Mouse (Mus musculus) MEL-GATA-1-ER (cell line): Measurements from ENCODE around the gene Prima1.

Experiments
- DNase-seq: peaks from one replicate; pipeline ENCODE4 v3.0.0-alpha.2; 2012; ENCODE audit warnings: low read depth; ENCODE audit errors: extremely low read depth

The Prima1 gene

GRCm38 (mm10) chr12:103242083-103242581, at the start of gene Prima1:
Gene Prima1, minus strand, starts transcription at chr12:103242150.
- no peak for DNase-seq

GRCm38 (mm10) chr12:103287276-103287675, 45.3 kb upstream of the Prima1 start:
- DNase-seq: no peak

- no peak for DNase-seq
These were observed 41.5 kb upstream of the Prima1 start for GRCm38 (mm10) chr12:103283411-103283810.

- no peak for DNase-seq
These were observed 41.0 kb upstream of the Prima1 start for GRCm38 (mm10) chr12:103282936-103283335.

GRCm38 (mm10) chr12:103281912-103282311, 40.0 kb upstream of the Prima1 start:
- DNase-seq: no peak

- no peak for DNase-seq
These were observed 39.5 kb upstream of the Prima1 start for GRCm38 (mm10) chr12:103281491-103281890.

- no peak for DNase-seq
These were observed 34.5 kb upstream of the Prima1 start for GRCm38 (mm10) chr12:103276422-103276821.

- DNase-seq: no peak
These were observed 31.8 kb upstream of the Prima1 start for GRCm38 (mm10) chr12:103273732-103274131.

GRCm38 (mm10) chr12:103273051-103273450, 31.1 kb upstream of the Prima1 start:
- no peak for DNase-seq

GRCm38 (mm10) chr12:103272176-103272575, 30.2 kb upstream of the Prima1 start:
- DNase-seq: no peak

GRCm38 (mm10) chr12:103266605-103267004, 24.7 kb upstream of the Prima1 start:
- DNase-seq: no peak

GRCm38 (mm10) chr12:103262017-103262865, 20.3 kb upstream of the Prima1 start:
- no peak for DNase-seq

- no peak for DNase-seq
These were observed 11.0 kb upstream of the Prima1 start for GRCm38 (mm10) chr12:103252901-103253434.

- DNase-seq: no peak
These were observed 9.2 kb upstream of the Prima1 start for GRCm38 (mm10) chr12:103251151-103251550.

- no peak for DNase-seq
These were observed 8.4 kb upstream of the Prima1 start for GRCm38 (mm10) chr12:103250333-103250732.

GRCm38 (mm10) chr12:103243041-103243440, 1.1 kb upstream of the Prima1 start:
- DNase-seq: no peak

- no peak for DNase-seq
These were observed 658 bp upstream of the Prima1 start for GRCm38 (mm10) chr12:103242591-103243025.

GRCm38 (mm10) chr12:103241311-103242082, 453 bp downstream of the Prima1 start:
- DNase-seq: no peak

- DNase-seq: no peak
These were observed 3.0 kb downstream of the Prima1 start for GRCm38 (mm10) chr12:103238924-103239460.

GRCm38 (mm10) chr12:103235856-103236255, 6.1 kb downstream of the Prima1 start:
- DNase-seq: no peak

GRCm38 (mm10) chr12:103235251-103235650, 6.7 kb downstream of the Prima1 start:
- DNase-seq: no peak

GRCm38 (mm10) chr12:103229058-103229457, 12.9 kb downstream of the Prima1 start:
- no peak for DNase-seq
